Mouse (Mus musculus): ENCODE data around the gene Rnf135.
"Not testable (repeated sequence)": the region's sequence is repeated elsewhere in the genome, so short reads cannot be mapped to it uniquely, and the experiment has no call there.

Gene Rnf135

DNA sequence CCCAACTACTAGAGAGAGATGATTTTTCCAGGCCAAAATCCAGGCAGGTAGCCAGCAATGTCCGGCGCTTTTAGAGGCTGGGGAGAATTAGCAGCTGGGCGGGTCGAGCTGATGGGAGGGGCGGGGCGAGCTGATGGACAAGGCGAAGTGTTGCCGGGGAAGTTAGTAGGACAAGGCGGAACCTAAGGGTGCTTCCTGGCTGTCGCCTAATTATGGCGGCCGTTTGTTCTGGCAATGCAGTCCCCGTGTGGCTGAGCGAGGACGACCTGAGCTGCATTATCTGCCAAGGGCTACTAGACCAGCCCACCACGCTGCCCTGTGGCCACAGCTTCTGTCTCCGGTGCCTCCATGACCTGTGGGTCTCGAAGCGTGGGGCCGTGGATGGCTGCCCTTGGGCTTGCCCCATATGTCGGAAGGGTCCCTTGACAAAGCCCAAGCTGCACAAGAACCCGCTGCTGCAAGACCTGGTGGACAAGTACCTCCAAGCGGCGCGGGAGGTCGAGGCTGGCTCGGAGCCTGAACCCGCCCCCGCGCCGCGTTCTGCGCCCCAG is at the start of gene Rnf135:
Rnf135 (plus strand) TSS at position 147 of the 551 bp plus-strand sequence.
- peak; percentile 54 for DNase-seq

DNA sequence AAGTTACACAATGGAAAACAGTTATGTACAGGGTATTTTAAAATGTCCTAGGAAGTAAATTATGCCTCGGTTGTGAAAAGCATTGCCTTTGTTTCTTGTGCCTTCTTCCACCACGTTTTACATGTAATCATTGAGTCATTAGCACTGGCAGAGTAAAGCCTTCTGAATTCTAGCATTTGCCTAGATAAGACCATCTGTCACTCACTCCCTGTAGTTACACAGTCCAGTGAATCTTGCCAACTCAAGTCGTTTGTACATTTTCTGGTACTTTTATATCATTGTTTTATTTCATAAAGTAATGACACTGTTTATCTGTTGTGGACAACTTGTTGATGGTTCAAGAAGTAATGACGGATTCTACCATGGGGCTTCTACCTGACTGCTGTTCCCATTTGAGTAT is 48.9 kb upstream of the Rnf135 start:
- DNase-seq: no peak

- DNase-seq: peak; percentile 49
Observed at GRCm38 (mm10) chr11:80135954-80136683, 47.5 kb upstream of the Rnf135 start.

DNA sequence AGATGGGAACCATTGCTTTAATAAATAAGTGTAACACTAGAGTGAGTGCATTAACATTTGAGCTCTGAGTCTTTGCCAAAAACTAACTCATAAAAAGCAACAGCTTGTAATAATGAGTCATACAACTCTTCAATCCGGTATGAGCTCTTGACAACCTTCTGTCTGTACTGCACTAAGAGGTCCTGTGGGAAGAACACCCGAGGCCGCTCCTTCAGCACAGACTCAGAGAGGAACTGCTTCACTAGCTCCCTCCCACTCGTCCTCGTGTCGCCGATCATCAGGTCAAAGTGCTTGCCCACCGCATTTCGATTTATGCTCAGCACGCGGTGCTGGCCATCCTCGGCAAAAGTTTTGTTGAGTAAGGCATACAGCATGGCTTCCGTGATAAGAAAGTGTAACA is 46.9 kb upstream of the Rnf135 start:
- DNase-seq: no peak

GRCm38 (mm10) chr11:80137773-80138172 is 45.9 kb upstream of the Rnf135 start:
- no peak for DNase-seq

DNA sequence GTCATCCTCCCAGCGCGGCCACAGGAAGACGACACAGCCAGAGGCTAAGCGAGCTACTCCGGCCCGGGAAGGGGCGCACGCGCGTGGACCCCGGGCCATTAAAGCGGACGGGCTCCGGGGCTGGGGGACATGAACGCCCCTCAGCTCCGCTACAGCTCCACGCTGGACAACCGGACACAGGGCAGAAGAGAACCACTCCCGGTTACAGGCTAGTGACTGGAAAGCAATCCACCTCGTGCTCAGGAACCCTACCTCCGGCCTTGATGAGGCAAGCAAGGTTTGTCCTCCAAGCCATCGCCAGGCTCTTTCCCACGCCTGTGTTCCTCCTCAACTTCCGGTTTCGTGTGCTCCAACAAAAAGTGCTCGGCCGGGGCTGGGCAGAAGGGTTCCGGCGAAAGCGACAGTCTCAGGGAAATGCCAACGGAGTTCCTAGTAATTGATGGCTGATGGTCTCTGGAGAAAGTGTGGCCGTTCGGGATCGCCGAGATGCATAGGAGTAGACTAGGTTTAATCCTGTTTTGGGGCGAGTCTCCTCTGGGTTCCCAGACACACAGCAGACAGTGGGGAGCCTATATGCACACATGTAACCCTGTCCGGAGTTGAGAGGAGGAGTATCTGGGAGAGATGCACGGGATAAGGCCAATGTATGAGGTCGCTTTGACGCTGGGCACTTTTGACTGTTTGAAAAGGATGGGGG is 41.7 kb upstream of the Rnf135 start, which contains the start of gene Tefm:
Tefm (minus strand) TSS at position 351 of the 697 bp plus-strand sequence.
- peak; percentile 86 for DNase-seq

DNA sequence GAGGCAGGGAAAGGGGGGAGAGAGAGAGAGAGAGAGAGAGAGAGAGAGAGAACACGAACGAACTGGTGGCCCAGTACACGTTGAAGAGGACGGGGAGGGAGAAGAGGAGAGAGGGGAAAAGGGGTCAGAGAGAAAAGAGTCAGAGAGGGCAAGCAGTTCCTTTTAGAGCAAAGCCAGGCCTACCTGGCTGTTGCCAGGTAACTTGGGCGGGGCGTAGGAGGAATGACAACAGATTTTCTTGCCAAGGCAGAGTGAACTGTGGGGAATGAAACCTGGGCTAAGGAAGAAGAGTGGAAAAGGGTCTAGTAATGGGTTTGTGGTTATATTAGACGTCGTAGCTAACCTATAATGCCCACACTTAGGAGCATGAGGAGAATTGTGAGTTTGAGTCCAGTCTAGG is 40.8 kb upstream of the Rnf135 start:
- no peak for DNase-seq

DNA sequence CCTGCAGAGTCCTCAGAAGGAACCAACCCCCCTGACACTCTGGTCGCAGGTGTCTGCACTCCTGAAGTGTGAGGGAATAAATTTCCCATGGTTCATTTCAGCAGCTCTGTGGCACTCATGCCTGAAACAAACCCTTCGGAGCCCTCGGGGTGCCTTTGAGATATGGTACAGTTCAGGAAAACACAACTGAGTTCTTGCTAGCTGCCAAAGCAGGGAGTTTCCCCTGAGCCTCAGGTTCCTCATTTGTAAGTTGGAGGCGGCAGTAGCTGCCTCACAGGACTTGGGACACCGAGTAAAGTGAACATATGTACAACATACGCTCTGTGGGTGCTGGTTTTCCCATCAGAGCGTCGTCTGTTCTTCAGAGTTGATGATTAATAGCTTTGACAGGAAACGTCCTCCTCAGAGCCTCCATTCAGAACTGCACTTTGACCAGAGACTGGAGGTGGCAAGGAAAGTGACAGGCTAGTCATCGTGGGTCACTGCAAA is 37.8 kb upstream of the Rnf135 start:
- peak; percentile 23 for DNase-seq

GRCm38 (mm10) chr11:80147748-80148147 is 35.9 kb upstream of the Rnf135 start:
- DNase-seq: peak; percentile 21

GRCm38 (mm10) chr11:80148313-80148712 is 35.3 kb upstream of the Rnf135 start:
- no peak for DNase-seq

- DNase-seq: not testable (repeated sequence)
Observed at GRCm38 (mm10) chr11:80148974-80149373, 34.7 kb upstream of the Rnf135 start.

- no peak for DNase-seq
Observed at GRCm38 (mm10) chr11:80149412-80150023, 34.1 kb upstream of the Rnf135 start.

DNA sequence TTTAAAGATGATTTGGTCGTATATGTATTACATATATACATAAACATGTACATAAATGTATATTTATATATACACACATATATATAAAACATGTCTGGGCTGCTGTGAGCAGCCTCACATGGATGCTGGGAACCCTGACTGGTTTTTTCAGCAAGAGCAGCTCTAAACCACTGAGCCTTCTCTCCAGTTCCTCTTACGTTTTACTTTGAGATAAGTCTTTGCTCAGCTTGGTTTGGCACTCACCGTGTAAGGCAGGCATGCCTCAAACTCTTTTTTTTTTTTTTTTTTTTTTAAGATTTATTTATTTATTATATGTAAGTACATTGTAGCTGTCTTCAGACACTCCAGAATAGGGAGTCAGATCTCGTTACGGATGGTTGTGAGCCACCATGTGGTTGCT is 33.1 kb upstream of the Rnf135 start:
- no peak for DNase-seq

DNA sequence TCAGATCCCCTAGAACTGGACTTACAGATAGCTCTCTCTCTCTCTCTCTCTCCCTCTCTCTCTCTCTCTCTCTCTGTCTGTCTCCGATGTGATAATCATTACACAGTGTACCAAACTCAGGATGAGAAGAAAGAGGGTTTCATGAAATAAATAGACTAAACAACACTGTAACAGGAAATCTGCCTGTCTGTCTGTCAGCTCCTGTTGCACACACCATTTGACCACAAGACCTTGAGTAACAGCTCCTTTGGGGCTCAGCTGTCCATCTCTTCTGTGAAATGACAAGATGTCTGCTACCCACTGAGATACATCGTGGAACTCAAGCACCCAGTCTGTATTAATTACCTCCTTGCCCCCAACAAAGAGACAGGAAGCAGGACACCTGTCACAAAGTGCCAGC is 32.1 kb upstream of the Rnf135 start:
- DNase-seq: no peak

DNA sequence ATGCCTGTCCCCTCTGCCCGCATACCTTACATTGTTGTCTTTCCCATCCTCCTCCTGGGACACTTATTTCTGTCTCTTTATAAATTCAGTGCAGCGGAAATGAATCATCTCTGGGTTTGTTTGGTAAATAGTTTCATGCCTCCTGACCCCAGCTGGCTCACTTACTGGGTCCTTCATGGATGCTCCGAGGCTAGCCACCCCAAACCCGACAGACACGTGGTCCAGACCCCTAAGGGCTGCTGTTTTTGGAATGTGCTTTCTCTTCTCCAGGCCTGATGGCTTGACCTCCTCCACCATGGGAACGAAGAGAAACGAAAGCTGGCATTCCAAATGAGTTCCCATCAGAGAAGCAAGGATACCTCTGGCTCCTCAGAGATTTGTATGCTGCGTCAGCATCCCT is 31.3 kb upstream of the Rnf135 start:
- DNase-seq: no peak

- DNase-seq: peak; percentile 82
Observed at GRCm38 (mm10) chr11:80153857-80154495, 29.7 kb upstream of the Rnf135 start, which contains the start of gene Adap2. TSS of gene Adap2 (plus strand) at chr11:80154105.

DNA sequence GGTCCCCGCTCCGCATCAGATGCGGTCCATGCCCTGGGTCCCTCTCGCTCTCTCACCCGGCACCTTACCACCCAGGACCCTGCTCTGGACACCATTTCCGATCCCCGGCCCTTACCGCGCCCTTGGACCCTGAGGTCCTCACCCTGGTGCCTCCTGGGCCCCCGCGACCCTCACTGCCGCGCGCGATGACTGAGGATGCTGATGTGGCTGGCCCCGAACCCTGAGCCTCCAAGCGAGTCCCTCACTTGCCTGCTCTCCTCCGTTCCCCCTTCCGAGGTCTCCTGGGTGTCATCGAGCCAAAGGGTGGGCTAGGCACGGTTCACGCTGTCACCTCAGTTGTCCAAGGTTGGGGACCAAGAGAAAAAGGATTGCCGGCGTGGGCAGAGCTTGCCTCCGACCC is 29.1 kb upstream of the Rnf135 start:
- no peak for DNase-seq

DNA sequence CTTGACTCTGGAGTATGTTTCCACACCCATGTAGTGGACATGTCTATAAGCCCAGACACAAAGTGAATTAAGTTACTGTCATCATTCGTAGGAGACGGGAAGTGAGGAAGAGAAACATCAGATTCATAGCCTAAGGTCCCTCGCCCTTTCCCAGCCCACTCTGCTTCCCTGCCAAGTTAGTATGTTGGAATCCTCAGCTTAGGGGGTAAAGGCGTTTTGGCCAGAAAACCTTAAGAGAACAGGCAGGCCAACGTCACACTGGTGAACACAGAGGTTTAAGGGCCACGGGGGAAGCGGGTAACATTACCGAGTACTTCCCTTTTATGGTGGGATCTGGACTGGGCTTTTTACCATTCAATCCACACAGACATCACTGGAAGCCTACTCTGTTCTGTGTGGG is 28.1 kb upstream of the Rnf135 start:
- DNase-seq: no peak

GRCm38 (mm10) chr11:80155961-80156360 is 27.7 kb upstream of the Rnf135 start:
- no peak for DNase-seq

DNA sequence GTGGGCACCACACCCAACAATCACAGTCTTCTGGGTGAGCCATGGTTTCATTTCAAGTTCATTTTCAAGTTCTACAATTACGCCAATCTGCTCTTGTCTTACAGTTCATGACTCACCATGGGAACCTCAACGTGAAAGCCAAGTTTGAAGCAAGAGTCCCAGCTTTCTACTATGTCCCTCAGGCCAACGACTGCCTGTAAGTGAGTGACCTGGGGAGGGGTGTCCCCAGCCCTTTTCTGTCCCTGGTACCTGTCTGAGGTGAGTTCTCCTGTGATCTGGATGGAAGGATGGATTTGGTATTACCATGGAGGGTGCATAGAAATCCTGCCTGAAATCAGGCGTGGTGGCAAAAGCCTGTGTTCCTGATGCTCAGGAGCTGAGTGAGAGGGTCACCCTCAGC is 26.8 kb upstream of the Rnf135 start:
- DNase-seq: no peak

GRCm38 (mm10) chr11:80159018-80159417 is 24.6 kb upstream of the Rnf135 start:
- no peak for DNase-seq

GRCm38 (mm10) chr11:80161041-80161440 is 22.6 kb upstream of the Rnf135 start:
- DNase-seq: no peak
